Mouse (Mus musculus) ES-E14 (cell line): ENCODE measurements around the gene Actb.
"Not testable (repeated sequence)": the region's sequence is repeated elsewhere in the genome, so short reads cannot be mapped to it uniquely, and the experiment has no call there.

Experiments used
- CHD2 ChIP-seq: IDR thresholded peaks from 2 replicates; pipeline ENCODE4 v1.6.1; 2014; ENCODE audit warnings: mild to moderate bottlenecking, low read depth, low read length, inconsistent platforms
- HCFC1 ChIP-seq: IDR thresholded peaks from 2 replicates; pipeline ENCODE4 v1.6.1; 2012; ENCODE audit warnings: low read length, inconsistent platforms, borderline replicate concordance; ENCODE audit not compliant: insufficient read depth
- MAFK ChIP-seq: IDR thresholded peaks from 2 replicates; pipeline ENCODE4 v1.6.1; 2014; ENCODE audit warnings: mild to moderate bottlenecking, low read depth, low read length, inconsistent platforms; ENCODE audit not compliant: insufficient read depth
- ZC3H11A ChIP-seq: IDR thresholded peaks from 2 replicates; pipeline ENCODE4 v1.6.1; 2012; ENCODE audit warnings: low read depth, mild to moderate bottlenecking, inconsistent platforms, low read length, borderline replicate concordance
- ZNF384 ChIP-seq: IDR thresholded peaks from 2 replicates; pipeline ENCODE4 v1.6.1; 2012; ENCODE audit warnings: low read depth, low read length, inconsistent platforms

DNA sequence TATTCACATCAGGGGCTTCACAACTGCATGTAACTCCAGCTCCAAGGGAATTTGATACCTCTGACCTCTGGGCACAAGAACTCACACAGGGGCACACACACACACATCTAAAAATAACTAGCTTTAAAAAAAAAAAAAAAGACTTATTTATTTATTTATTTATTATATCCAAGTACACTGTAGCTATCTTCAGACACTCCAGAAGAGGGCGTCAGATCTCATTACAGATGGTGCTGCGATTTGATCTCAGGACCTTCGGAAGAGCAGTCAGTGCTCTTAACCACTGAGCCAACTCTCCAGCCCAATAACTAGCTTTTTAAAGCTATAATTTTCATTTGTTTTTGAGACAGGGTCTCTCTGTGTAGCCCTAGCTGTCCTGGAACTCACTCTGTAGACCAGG, 19.0 kb downstream of the Actb start:
- TF ChIP-seq ZNF384, result peak; percentile 74; the same call in 1 of the 2 replicates
- TF ChIP-seq ZC3H11A, MAFK, HCFC1, CHD2: not testable (repeated sequence)
